Mouse (Mus musculus) liver, embryonic 14.5 days (tissue): Measurements from ENCODE around the gene Thegl. TPM values are rescaled to one million over a fixed set of nuclear protein-coding genes. Genes with fewer than 3 reads are reported as not detected.
A peak's percentile ranks its signal among the peaks of the same experiment; 100 is the strongest.

Experiments used
- ATAC-seq: fragments of 200-750 bp; cut with Nextera tagmentation; 2 replicates; pipeline ENCODE4 v1.8.0; 2017; ENCODE audit warnings: moderate number of reproducible peaks, mild to moderate bottlenecking, moderate library complexity; ENCODE audit not compliant: insufficient read depth
- DNase-seq, 3 experiments: peaks; one replicate each; pipeline ENCODE4 v3.0.0-alpha.2; 2012 to 2013; ENCODE audit warnings: low read depth in 3 of 3, low spot score in 3 of 3
- H3K27ac ChIP-seq: fragments of 300-500 bp; sonication (generic); 2 replicates; pipeline ENCODE4 v1.5.1; 2014; ENCODE audit warnings: moderate library complexity, mild to moderate bottlenecking, control low read depth, inconsistent platforms
- H3K27me3 ChIP-seq: fragments of 300-500 bp; sonication (generic); 2 replicates; pipeline ENCODE4 v1.6.1; 2014; ENCODE audit warnings: mild to moderate bottlenecking, low read length, moderate library complexity; ENCODE audit not compliant: control insufficient read depth, insufficient read depth
- H3K36me3 ChIP-seq: fragments of 300-500 bp; sonication (generic); replicated peaks from 2 replicates; pipeline ENCODE4 v1.6.1; 2014; ENCODE audit warnings: low read depth; ENCODE audit not compliant: control insufficient read depth, insufficient read depth
- H3K4me1 ChIP-seq, 2 experiments: fragments of 200-500 bp in 1 of 2; fragments of 300-500 bp in 1 of 2; sonication (generic) in 1 of 2; replicated peaks; 2 replicates each; pipeline ENCODE4 v1.6.1; 2012 to 2014; ENCODE audit warnings: antibody characterized with exemption in 1 of 2, inconsistent platforms in 1 of 2, low read length in 1 of 2; ENCODE audit not compliant: control insufficient read depth in 2 of 2, insufficient read depth in 2 of 2
- H3K4me2 ChIP-seq: fragments of 300-500 bp; sonication (generic); 2 replicates; pipeline ENCODE4 v1.6.1; 2014; ENCODE audit warnings: low read depth, mild to moderate bottlenecking, control low read depth, moderate library complexity
- H3K4me3 ChIP-seq, 2 experiments: fragments of 200-500 bp in 1 of 2; fragments of 300-500 bp in 1 of 2; sonication (generic) in 1 of 2; 2 replicates each; pipeline ENCODE4 v1.5.1; 2012 to 2014; ENCODE audit warnings: low read depth in 2 of 2, low read length in 2 of 2, mild to moderate bottlenecking in 2 of 2, control low read depth in 1 of 2, inconsistent platforms in 1 of 2, moderate library complexity in 1 of 2; ENCODE audit not compliant: insufficient read depth in 1 of 2
- H3K9ac ChIP-seq: fragments of 300-500 bp; sonication (generic); replicated peaks from 2 replicates; pipeline ENCODE4 v1.6.1; 2014; ENCODE audit warnings: mild to moderate bottlenecking, control low read depth, moderate library complexity
- H3K9me3 ChIP-seq: fragments of 300-500 bp; sonication (generic); 2 replicates; pipeline ENCODE4 v1.6.1; 2016; ENCODE audit warnings: low read length, mixed read lengths; ENCODE audit not compliant: control insufficient read depth
- CTCF ChIP-seq: IDR thresholded peaks from 2 replicates; pipeline ENCODE4 v1.5.1; 2016; ENCODE audit warnings: antibody characterized with exemption, low read depth, control low read depth
- EP300 ChIP-seq: IDR thresholded peaks from 2 replicates; pipeline ENCODE4 v1.6.1; 2016; ENCODE audit warnings: antibody characterized with exemption, low read depth
- WGBS: fragments of 180-500 bp; shearing (Covaris S2); extraction: QIAGEN DNeasy Blood & Tissue Kit; methylation state at CpG from one replicate; pipeline ENCODE4 v1.1.7; 2014; ENCODE audit not compliant: insufficient replicate concordance; 5-methylcytosine and 5-hydroxymethylcytosine counted together
- polyA plus RNA-seq, 2 experiments: library from polyadenylated mRNA; depleted of rRNA in 1 of 2; stranded (reverse) in 1 of 2; unstranded in 1 of 2; fragments of >200 nt; fragmentation: Nextera tagmentation in 1 of 2; extraction: Ambion mirVana in 1 of 2; gene quantifications; 2 replicates each; pipeline versions ENCODE4 v1.2.1 to v1.2.3; 2012 to 2014

The Thegl gene
- polyA plus RNA-seq, 2 experiments: 0.18 to 0.43 TPM

GRCm38 (mm10) chr5:77086541-77086940, 70.7 kb downstream of the Thegl start:
- H3K4me2 ChIP-seq: no peak overlapping the region
- no peak overlapping the region for H3K27ac ChIP-seq
- no peaks in the 10 kb centered on the region for H3K27me3 ChIP-seq
- H3K4me3 ChIP-seq: no peak overlapping the region
- no peak overlapping the region for H3K9ac ChIP-seq
- no peaks in the 10 kb centered on the region for H3K9me3 ChIP-seq
- TF ChIP-seq CTCF: no peak
- no peak for TF ChIP-seq EP300
- 61% methylated on average over 7 of the region's 7 CpGs for WGBS
- ATAC-seq (no peak), DNase-seq (no peak)
- H3K36me3 ChIP-seq: no peaks in the 10 kb centered on the region
- H3K4me1 ChIP-seq: no peaks in the 10 kb centered on the region

- 64% methylated on average over 3 of the region's 3 CpGs for WGBS
- no peak overlapping the region for H3K27ac ChIP-seq
- H3K9ac ChIP-seq: no peak overlapping the region
- no peaks in the 10 kb centered on the region for H3K4me1 ChIP-seq
- TF ChIP-seq CTCF: no peak
- no peak for DNase-seq
- no peaks in the 10 kb centered on the region for H3K27me3 ChIP-seq
- no peaks in the 10 kb centered on the region for H3K36me3 ChIP-seq
- H3K4me2 ChIP-seq: no peak overlapping the region
- H3K9me3 ChIP-seq: no peaks in the 10 kb centered on the region
- H3K4me3 ChIP-seq: no peak overlapping the region
- no peak for ATAC-seq
Measured at GRCm38 (mm10) chr5:77087122-77087521, 71.3 kb downstream of the Thegl start.

- Histone ChIP-seq H3K9ac (no peak overlapping the region), H3K9me3 (no peaks in the 10 kb centered on the region), H3K36me3 (no peaks in the 10 kb centered on the region), H3K27ac (no peak overlapping the region), H3K4me3 (no peak overlapping the region), H3K4me2 (no peak overlapping the region), H3K27me3 (peaks cover 4% of the 10 kb centered on the region; the same call in 1 of the 2 replicates), H3K4me1 (no peaks in the 10 kb centered on the region)
- 32% methylated on average over 1 of the region's 1 CpGs for WGBS
- peak; percentile 79 for TF ChIP-seq CTCF
- no peak for TF ChIP-seq EP300
- ATAC-seq (no peak), DNase-seq (peak in 1 of 3 experiments; percentile 22)
Measured at GRCm38 (mm10) chr5:77089294-77089693, 73.5 kb downstream of the Thegl start.

- H3K4me3 ChIP-seq: no peak overlapping the region
- no peak for ATAC-seq
- no peak overlapping the region for H3K4me2 ChIP-seq
- no peak for TF ChIP-seq EP300
- H3K27me3 ChIP-seq: peaks cover 8% of the 10 kb centered on the region
- no peak overlapping the region for H3K27ac ChIP-seq
- H3K36me3 ChIP-seq: no peaks in the 10 kb centered on the region
- H3K9me3 ChIP-seq: no peaks in the 10 kb centered on the region
- DNase-seq: no peak
- no peaks in the 10 kb centered on the region for H3K4me1 ChIP-seq
- no peak overlapping the region for H3K9ac ChIP-seq
- WGBS: 69% methylated on average over 8 of the region's 8 CpGs
Measured at GRCm38 (mm10) chr5:77089901-77090300, 74.1 kb downstream of the Thegl start.

GRCm38 (mm10) chr5:77090521-77091096, 74.8 kb downstream of the Thegl start:
- no peaks in the 10 kb centered on the region for H3K4me1 ChIP-seq
- peaks cover 14% of the 10 kb centered on the region for H3K27me3 ChIP-seq
- DNase-seq (no peak), ATAC-seq (no peak)
- H3K4me2 ChIP-seq: no peak overlapping the region
- TF ChIP-seq EP300 (no peak), CTCF (no peak)
- no peak overlapping the region for H3K27ac ChIP-seq
- no peak overlapping the region for H3K9ac ChIP-seq
- H3K36me3 ChIP-seq: no peaks in the 10 kb centered on the region
- no peaks in the 10 kb centered on the region for H3K9me3 ChIP-seq
- H3K4me3 ChIP-seq: no peak overlapping the region
- WGBS: 51% methylated on average over 5 of the region's 5 CpGs

GRCm38 (mm10) chr5:77091923-77092322, 76.1 kb downstream of the Thegl start:
- Histone ChIP-seq H3K36me3 (no peaks in the 10 kb centered on the region), H3K27me3 (peaks cover 18% of the 10 kb centered on the region), H3K9me3 (no peaks in the 10 kb centered on the region), H3K4me1 (peaks cover 0 to 2% of the 10 kb centered on the region in 2 experiments; a peak in 1 of 4 replicates), H3K9ac (no peak overlapping the region), H3K4me3 (no peak overlapping the region), H3K4me2 (no peak overlapping the region), H3K27ac (no peak overlapping the region)
- TF ChIP-seq EP300 (no peak), CTCF (no peak)
- DNase-seq (no peak), ATAC-seq (no peak)
- 48% methylated on average over 3 of the region's 3 CpGs for WGBS
